Mouse (Mus musculus) embryonic facial prominence, embryonic 10.5 days (tissue): ENCODE data around the gene Gm20917. TPM values are rescaled to one million over a fixed set of nuclear protein-coding genes. Genes with fewer than 3 reads are reported as not detected.
"Not testable (repeated sequence)": the region's sequence is repeated elsewhere in the genome, so short reads cannot be mapped to it uniquely, and the experiment has no call there.

ENCODE experiments used
- DNase-seq: peaks from one replicate; pipeline ENCODE4 v3.0.0-alpha.2; 2017; ENCODE audit warnings: low spot score
- H3K27ac ChIP-seq: fragments of 300-500 bp; sonication (generic); replicated peaks from 2 replicates; pipeline ENCODE4 v1.5.1; 2016; ENCODE audit warnings: mild to moderate bottlenecking
- H3K27me3 ChIP-seq: fragments of 300-500 bp; sonication (generic); replicated peaks from 2 replicates; pipeline ENCODE4 v1.6.1; 2016; ENCODE audit warnings: low read depth, mild to moderate bottlenecking; ENCODE audit not compliant: poor library complexity, severe bottlenecking
- H3K36me3 ChIP-seq: fragments of 300-500 bp; sonication (generic); replicated peaks from 2 replicates; pipeline ENCODE4 v1.6.1; 2016; ENCODE audit warnings: mild to moderate bottlenecking, moderate library complexity
- H3K4me1 ChIP-seq: fragments of 300-500 bp; sonication (generic); 2 replicates; pipeline ENCODE4 v1.6.1; 2016
- H3K4me3 ChIP-seq: fragments of 300-500 bp; sonication (generic); 2 replicates; pipeline ENCODE4 v1.5.1; 2016; ENCODE audit warnings: mild to moderate bottlenecking, moderate library complexity
- H3K9me3 ChIP-seq: fragments of 300-500 bp; sonication (generic); 2 replicates; pipeline ENCODE4 v1.6.1; 2016; ENCODE audit warnings: mild to moderate bottlenecking
- WGBS: fragments of 180-500 bp; shearing (Covaris S2); methylation state at CpG from one replicate; pipeline ENCODE4 v1.1.7; 2016; 5-methylcytosine and 5-hydroxymethylcytosine counted together
- polyA plus RNA-seq: library from polyadenylated mRNA; unstranded; fragments of >200 nt; fragmentation: Nextera tagmentation; extraction: Ambion mirVana; gene quantifications from 2 replicates; pipeline ENCODE4 v1.2.1, GENCODE M21; 2016

Gm20917 gene
- not detected in 2 replicates for polyA plus RNA-seq

DNA sequence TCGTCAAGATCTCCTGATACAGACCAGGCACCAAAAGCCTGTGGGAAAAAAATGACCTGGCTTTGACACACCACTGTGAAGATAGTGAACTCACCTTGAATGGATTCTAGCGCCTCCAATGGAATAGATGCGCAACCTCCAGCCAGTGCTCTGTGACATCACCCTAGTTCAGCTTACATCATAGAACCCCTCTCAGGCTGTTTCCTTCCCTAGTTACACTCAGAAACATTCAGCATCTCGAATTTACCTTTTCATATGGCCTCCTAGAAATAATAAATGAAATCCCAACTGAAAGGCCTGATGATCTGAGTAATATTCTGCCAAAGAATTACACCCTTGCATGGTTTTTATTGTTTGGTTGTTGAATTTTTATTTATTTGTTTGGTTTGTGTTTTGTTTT, at the start of gene Gm20917:
Gm20917 (minus strand) TSS at position 101 of the 400 bp plus-strand sequence.
- not testable (repeated sequence) for H3K9me3 ChIP-seq, DNase-seq, H3K4me3 ChIP-seq, H3K4me1 ChIP-seq, H3K27me3 ChIP-seq, H3K36me3 ChIP-seq, H3K27ac ChIP-seq
- no CpG with 5 or more reads among the region's 4 CpGs for WGBS

Other genes starting within 250 kb of the Gm20917 start
- not detected in 2 replicates for gene Gm20916, start 168.4 kb upstream of the Gm20917 start, polyA plus RNA-seq